Mouse (Mus musculus) 416B (cell line): ENCODE results near the gene Sema6d.

ENCODE experiments used
- DNase-seq: peaks from one replicate; pipeline ENCODE4 v3.0.0; 2011; ENCODE audit warnings: low read depth

Gene Sema6d

DNA sequence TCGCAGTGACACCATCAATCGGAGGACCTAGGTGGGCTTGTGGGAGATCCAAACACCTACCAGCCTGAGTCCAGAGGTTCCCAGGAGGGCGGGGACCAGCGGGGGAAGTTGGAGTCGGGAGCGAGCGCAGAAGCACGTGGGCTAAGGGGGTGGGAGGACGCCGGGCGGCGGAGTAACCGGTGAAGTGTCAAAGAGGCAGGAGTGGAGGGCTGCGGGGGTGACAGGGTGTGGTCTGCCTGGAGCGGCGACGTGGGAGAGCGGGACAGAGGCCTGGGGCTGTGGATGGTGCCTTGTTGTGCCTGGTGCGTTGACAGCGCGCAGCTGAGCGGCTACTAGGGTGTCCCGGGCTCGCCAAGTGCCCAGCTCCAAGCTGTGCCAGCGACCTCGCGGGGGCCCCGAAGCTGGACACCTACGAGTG is at the start of gene Sema6d:
Gene Sema6d (plus strand): TSS at position 157 of the 418 bp plus-strand sequence.
- no peak for DNase-seq

DNA sequence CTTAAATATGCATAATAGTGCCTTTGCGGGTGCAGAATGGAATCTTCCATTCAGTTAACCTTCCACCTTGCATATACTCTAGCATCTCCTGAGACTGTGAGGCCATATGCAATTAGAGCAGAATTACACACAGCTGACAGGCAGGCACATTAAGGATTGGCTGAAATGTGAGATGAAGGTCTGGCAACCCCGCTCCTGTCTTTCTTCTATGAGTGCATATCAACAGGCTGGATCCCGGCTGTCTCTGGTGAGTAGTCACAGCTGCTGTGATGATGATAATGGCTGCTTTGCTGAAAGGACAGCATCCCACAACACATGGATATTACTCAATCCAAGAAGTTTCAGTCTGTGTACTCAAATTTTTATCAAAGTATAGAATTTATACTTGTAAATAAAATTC is 29.9 kb upstream of the Sema6d start:
- DNase-seq: no peak

DNA sequence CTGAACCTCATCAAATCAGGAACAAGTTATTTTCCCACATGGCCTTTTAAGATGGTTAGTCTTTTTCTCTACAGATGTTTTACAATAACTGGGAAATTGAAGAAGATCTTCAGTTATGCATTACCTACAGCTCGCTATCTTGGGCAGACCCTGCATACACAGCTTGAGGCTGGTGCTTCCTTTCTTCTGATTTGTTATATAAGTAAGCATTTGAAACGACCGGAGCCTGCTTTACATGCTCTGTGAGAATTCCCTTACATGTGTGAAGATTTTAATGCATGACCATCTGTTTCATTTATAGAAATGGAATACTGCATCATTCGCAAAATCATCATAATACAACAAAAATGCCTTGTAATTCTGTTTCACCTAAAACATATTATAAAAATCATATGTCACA is 21.4 kb upstream of the Sema6d start:
- DNase-seq: no peak

DNA sequence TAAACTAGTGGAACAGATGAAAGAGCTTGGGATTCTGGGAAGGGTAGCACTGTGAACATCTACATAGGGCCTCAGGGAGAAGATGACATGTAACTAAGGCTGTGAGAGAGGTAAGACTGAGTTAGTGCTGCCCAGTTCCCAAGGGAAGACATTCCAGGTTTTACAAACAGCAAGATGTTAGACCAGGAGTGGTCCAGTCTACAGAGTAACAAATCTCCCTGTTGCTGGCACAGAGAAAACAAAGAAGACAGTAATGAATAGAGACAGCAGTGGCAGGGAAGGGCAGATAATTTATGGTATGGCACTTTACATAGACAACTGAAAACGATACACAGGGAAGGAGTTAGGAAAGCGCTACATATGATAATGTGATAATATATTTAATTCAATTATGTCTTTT is 19.1 kb upstream of the Sema6d start:
- no peak for DNase-seq

- DNase-seq: no peak
Observed at GRCm38 (mm10) chr2:124071380-124071779, 18.4 kb upstream of the Sema6d start.

- DNase-seq: no peak
Observed at GRCm38 (mm10) chr2:124090231-124091141, 717 bp downstream of the Sema6d start.

- DNase-seq: no peak
Observed at GRCm38 (mm10) chr2:124099697-124100096, 9.9 kb downstream of the Sema6d start.

DNA sequence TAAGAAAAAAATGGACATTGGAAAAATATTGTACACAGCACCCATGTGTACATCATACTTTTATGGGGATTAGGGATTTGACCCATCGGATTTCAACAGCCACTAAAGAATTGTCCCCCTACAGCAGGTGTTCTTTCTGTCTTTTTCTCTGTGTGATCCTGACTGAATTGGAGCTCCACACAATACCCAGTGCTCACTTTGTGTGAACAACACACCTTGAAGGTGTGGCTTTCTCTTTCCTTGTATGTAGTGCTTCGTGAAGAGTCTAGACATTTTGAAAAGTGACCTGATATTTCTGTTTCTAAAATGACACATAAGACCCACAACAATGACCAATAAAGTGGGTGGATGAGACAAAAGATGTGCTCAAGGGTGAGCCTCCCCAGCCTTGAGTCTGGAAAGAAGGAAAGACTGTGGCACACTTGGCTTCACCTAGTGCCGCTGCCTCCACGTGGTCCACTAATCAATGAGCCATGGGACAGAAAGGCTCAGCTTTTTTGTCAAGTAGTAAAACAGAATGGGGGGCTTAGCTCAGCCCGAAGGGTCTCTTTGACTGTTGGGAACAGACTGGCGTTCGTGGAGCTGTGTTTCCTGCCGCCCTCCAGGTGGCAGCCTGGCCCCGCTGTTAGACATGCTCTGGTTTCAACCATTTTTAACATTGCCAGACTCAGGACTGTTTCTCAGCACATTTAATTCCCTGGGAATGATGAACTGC is 10.9 kb downstream of the Sema6d start:
- DNase-seq: no peak

GRCm38 (mm10) chr2:124101201-124101517 is 11.4 kb downstream of the Sema6d start:
- DNase-seq: no peak

DNA sequence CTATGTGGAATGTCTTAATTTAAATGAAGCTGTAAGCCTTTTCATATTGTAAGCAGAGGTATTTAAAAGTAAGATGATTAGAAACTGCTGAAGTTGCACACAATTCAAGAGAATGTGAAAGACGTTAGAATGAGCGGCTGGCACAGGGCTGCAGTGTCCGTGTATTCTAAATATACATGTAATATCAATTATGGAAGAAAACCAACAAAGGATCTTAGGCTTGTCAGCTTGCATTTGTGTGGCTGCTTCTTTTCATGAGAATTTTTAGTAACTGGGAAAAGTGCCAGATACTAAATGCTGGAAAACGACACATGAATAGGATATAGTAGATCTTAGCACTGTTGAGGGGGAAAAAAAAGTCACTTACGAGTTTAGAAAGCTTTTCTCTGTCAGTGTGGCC is 11.8 kb downstream of the Sema6d start:
- no peak for DNase-seq

GRCm38 (mm10) chr2:124103277-124103676 is 13.5 kb downstream of the Sema6d start:
- DNase-seq: no peak

DNA sequence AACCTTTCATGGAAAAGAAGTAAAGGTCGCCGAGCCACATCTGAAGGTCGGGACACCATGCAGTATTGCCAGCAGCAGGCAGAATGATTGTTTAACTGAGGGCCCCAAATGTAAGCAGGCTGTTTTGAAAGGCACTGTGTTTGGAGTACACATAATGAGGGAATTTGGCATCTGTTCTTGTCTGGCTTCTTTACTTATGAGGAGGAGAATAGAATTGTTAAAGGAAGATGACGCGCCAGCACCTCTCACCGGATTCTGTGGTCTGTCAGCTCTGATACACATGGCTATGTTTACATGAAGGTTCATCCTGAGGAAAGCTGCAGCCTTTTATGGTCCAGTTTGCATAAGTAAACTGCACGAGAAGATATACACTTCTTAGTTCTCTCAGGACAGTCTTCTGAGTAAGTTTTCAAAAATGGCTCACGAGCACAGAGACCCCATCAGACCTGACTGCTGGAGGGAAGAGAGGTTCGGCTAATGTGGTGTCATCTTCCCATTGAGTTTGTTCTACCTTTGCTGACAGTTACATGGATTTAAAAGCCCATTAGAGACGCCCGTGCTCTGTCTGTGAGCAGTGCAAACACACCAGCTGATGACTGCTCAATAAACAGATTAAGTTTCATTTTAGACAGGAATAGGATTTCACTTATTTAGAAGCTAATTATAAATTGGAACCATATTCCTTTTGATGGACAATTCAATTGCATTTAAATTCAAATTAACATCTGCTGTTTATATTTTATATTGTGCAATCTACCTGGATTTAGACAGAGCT is 28.9 kb downstream of the Sema6d start:
- no peak for DNase-seq

DNA sequence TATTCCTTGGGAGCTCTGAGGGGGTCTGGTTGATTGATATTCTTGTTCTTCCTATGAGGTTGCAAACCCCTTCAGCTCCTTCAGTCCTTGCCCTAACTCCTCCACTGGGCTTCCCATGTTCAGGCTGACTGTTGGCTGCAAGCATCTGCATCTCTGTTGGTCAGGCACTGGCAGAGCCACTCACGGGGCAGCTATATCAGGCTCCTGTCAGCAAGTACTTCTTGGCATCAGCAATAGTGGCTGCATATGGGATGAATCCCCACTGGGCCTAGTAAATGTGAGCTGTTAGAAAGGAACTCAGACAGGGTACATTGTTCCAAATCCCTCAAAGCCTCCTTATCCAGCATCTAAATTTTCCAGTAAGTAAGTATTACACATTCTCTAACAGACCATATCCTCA is 30.6 kb downstream of the Sema6d start:
- no peak for DNase-seq

DNA sequence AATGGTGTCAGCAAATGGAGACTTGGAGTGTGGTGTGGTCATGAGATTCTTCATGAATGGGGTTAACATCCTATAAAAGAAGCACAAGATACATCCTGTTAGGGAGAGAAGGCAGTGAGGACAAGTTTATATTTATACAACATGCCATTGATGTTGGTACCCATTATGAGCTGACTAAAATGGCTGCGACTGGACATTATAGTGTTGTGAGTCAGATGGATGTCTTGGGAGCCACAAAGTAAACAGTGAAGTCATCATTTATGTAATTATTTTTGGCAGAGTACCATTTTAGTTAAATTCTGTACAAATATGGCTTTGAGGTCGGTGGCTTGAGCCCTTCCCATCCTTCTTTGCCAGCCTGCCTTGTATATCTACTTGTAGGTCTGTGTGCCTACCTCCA is 31.8 kb downstream of the Sema6d start:
- DNase-seq: no peak

DNA sequence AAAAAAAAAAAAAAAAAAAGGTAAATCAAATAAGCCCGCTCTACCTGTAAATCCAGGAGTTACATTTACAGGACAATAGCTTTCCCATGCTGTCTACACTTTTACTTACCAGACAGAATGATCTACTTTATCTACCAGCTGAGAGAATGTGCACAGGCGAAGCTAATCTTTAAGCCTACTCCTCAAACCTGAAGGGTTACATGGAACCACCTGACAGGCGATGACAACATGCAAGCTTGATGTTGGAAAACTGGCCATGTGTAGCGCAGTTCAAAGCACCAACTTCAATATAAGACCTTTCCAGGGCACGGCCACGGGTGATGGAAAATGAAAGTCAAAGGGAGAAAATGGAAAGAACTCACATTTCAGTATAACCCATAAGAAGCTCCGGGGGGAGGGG is 35.7 kb downstream of the Sema6d start:
- DNase-seq: no peak

- no peak for DNase-seq
Observed at GRCm38 (mm10) chr2:124126853-124127252, 37.1 kb downstream of the Sema6d start.

DNA sequence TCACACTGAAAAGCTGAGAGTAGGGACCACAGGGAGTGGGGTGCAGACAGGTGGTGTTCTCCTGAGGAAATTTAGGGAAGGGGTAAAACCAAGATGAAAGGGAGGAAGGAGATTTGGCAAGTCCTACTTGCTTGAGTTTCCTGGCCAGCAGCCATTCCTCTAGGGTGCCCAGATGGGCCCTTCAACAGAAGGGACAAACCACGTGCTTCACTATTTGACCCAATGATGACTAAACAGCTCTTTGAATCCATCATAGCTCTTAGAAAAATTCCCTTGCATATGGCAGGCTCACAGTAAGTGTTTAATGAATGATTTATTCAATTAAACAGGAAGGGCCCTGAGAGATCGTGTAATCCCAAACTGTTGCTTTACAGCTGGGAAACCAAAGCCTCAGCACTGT is 41.1 kb downstream of the Sema6d start:
- no peak for DNase-seq

DNA sequence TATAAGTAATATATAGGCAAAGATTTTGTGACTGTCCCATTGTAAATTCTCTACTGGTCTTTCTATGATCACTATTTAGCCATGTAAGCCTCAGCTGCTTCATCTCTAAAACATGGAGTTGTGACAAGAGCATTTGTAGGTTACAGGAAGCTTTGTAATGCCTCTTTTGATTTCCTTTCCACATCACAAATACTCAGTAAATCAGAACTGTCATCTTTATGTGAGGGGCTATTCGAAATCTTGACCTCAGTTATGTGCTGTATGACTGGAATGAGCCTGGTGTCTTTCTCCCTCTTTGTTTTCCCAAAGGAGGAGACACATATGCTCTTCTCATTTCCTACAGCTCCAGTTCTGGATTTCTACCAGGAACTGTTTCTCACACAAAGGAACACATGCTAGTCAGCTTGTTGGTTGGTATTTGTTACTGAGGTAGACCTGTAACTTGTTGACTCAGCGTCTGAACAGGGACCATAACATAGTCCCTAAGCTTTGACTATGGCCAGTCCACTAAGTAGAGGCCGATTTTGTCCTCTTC is 51.8 kb downstream of the Sema6d start:
- DNase-seq: no peak

- DNase-seq: no peak
Observed at GRCm38 (mm10) chr2:124145528-124145927, 55.8 kb downstream of the Sema6d start.

- no peak for DNase-seq
Observed at GRCm38 (mm10) chr2:124158158-124158557, 68.4 kb downstream of the Sema6d start.

- no peak for DNase-seq
Observed at GRCm38 (mm10) chr2:124162001-124162599, 72.3 kb downstream of the Sema6d start.

DNA sequence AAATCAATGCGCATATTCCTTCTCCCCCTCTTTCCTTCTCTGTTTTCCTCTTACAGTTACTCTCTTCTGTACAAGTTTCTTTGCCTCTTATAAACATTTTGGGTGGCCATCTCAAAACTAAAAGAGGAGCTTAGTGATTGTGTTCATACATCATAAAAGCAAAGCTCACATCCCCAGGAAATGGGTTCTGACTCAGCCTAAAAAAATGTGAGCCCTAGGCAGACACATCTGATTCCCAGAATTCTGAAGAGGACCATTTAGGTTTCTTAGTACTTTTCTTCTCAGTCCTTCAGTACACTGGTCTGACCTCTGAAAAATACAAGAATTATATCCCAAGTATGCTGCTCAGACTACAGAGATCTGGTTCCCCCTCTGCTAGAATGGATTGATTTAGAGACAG is 78.6 kb downstream of the Sema6d start:
- no peak for DNase-seq
